Mouse (Mus musculus): ENCODE results near the gene Itgav. TPM values are rescaled to one million over a fixed set of nuclear protein-coding genes. Genes with fewer than 3 reads are reported as not detected.

Gene Itgav
- polyA plus RNA-seq, 1 experiment from 2014 or later = 44.4 TPM

- Histone ChIP-seq H3K4me1 (peaks cover 1% of the 10 kb centered on the region), H3K27ac (no peak overlapping the region), H3K9ac (no peak overlapping the region), H3K27me3 (no peaks in the 10 kb centered on the region), H3K36me3 (replicated peaks) (no peaks in the 10 kb centered on the region), H3K9me3 (no peaks in the 10 kb centered on the region), H3K4me2 (no peak overlapping the region), H3K4me3 (replicated peaks) (no peak overlapping the region)
- 96% methylated on average over 4 of the region's 4 CpGs for WGBS
- ATAC-seq (ENCODE audit: low FRiP score) = no peak
Observed at GRCm38 (mm10) chr2:83718341-83718740, 5.9 kb upstream of the Itgav start.

- H3K9ac ChIP-seq = no peak overlapping the region
- no peaks in the 10 kb centered on the region for H3K9me3 ChIP-seq
- no peak for ATAC-seq (ENCODE audit: low FRiP score)
- no peak overlapping the region for H3K27ac ChIP-seq
- no peaks in the 10 kb centered on the region for H3K36me3 ChIP-seq (replicated peaks)
- H3K27me3 ChIP-seq = no peaks in the 10 kb centered on the region
- H3K4me1 ChIP-seq = peaks cover 17% of the 10 kb centered on the region
- no peak overlapping the region for H3K4me3 ChIP-seq (replicated peaks)
- no peak overlapping the region for H3K4me2 ChIP-seq
- 96% methylated on average over 3 of the region's 3 CpGs for WGBS
Observed at GRCm38 (mm10) chr2:83721635-83722034, 2.6 kb upstream of the Itgav start.

- ATAC-seq (ENCODE audit: low FRiP score) = no peak
- Histone ChIP-seq H3K4me3 (replicated peaks) (no peak overlapping the region), H3K27me3 (no peaks in the 10 kb centered on the region), H3K36me3 (replicated peaks) (no peaks in the 10 kb centered on the region), H3K27ac (no peak overlapping the region), H3K4me1 (peaks cover 17% of the 10 kb centered on the region), H3K4me2 (no peak overlapping the region), H3K9me3 (no peaks in the 10 kb centered on the region), H3K9ac (no peak overlapping the region)
Observed at GRCm38 (mm10) chr2:83722936-83723335, 1.3 kb upstream of the Itgav start.

GRCm38 (mm10) chr2:83723346-83723745, 851 bp upstream of the Itgav start:
- Histone ChIP-seq H3K9me3 (no peaks in the 10 kb centered on the region), H3K4me3 (replicated peaks) (peak overlapping the region; percentile 84), H3K9ac (peak overlapping the region; percentile 86; the same call in 1 of the 2 replicates), H3K4me1 (peaks cover 17% of the 10 kb centered on the region), H3K27me3 (no peaks in the 10 kb centered on the region), H3K36me3 (replicated peaks) (no peaks in the 10 kb centered on the region), H3K27ac (no peak overlapping the region; the same call in 1 of the 2 replicates), H3K4me2 (peak overlapping the region; percentile 78)
- 42% methylated on average over 2 of the region's 2 CpGs for WGBS
- ATAC-seq (ENCODE audit: low FRiP score) = no peak

GRCm38 (mm10) chr2:83724827-83725730, 882 bp downstream of the Itgav start:
- Histone ChIP-seq H3K27me3 (no peaks in the 10 kb centered on the region), H3K27ac (peak overlapping the region; percentile 92), H3K9me3 (no peaks in the 10 kb centered on the region), H3K4me3 (replicated peaks) (peak overlapping the region; percentile 84), H3K4me2 (peak overlapping the region; percentile 78), H3K9ac (peak overlapping the region; percentile 86), H3K36me3 (replicated peaks) (no peaks in the 10 kb centered on the region), H3K4me1 (peaks cover 17% of the 10 kb centered on the region)
- WGBS = 2% methylated on average over 44 of the region's 44 CpGs
- peak; percentile 82 for ATAC-seq (ENCODE audit: low FRiP score)

GRCm38 (mm10) chr2:83725796-83726195, 1.6 kb downstream of the Itgav start:
- no peak for ATAC-seq (ENCODE audit: low FRiP score)
- H3K4me2 ChIP-seq = peak overlapping the region; percentile 78
- H3K4me1 ChIP-seq = peaks cover 17% of the 10 kb centered on the region
- H3K27ac ChIP-seq = no peak overlapping the region
- no peaks in the 10 kb centered on the region for H3K27me3 ChIP-seq
- H3K36me3 ChIP-seq (replicated peaks) = no peaks in the 10 kb centered on the region
- H3K4me3 ChIP-seq (replicated peaks) = peak overlapping the region; percentile 84
- peak overlapping the region; percentile 86; the same call in 1 of the 2 replicates for H3K9ac ChIP-seq
- WGBS = 76% methylated on average over 4 of the region's 4 CpGs
- no peaks in the 10 kb centered on the region for H3K9me3 ChIP-seq

- Histone ChIP-seq H3K9ac (no peak overlapping the region), H3K27me3 (no peaks in the 10 kb centered on the region), H3K27ac (no peak overlapping the region), H3K9me3 (no peaks in the 10 kb centered on the region), H3K4me3 (replicated peaks) (no peak overlapping the region), H3K4me1 (peaks cover 17% of the 10 kb centered on the region), H3K4me2 (no peak overlapping the region), H3K36me3 (replicated peaks) (no peaks in the 10 kb centered on the region)
- 84% methylated on average over 4 of the region's 4 CpGs for WGBS
- no peak for ATAC-seq (ENCODE audit: low FRiP score)
Observed at GRCm38 (mm10) chr2:83728238-83728682, 4.1 kb downstream of the Itgav start.

GRCm38 (mm10) chr2:83729339-83729738, 5.1 kb downstream of the Itgav start:
- Histone ChIP-seq H3K4me3 (replicated peaks) (no peak overlapping the region), H3K36me3 (replicated peaks) (no peaks in the 10 kb centered on the region), H3K27ac (no peak overlapping the region), H3K9me3 (no peaks in the 10 kb centered on the region), H3K4me1 (peaks cover 14% of the 10 kb centered on the region), H3K9ac (no peak overlapping the region), H3K4me2 (no peak overlapping the region), H3K27me3 (no peaks in the 10 kb centered on the region)
- whole genome bisulfite sequencing = 81% methylated on average over 5 of the region's 5 CpGs
- no peak for ATAC-seq (ENCODE audit: low FRiP score)

GRCm38 (mm10) chr2:83732896-83733295, 8.7 kb downstream of the Itgav start:
- Histone ChIP-seq H3K27ac (no peak overlapping the region), H3K9me3 (no peaks in the 10 kb centered on the region), H3K4me3 (replicated peaks) (no peak overlapping the region), H3K4me2 (no peak overlapping the region), H3K9ac (no peak overlapping the region), H3K27me3 (no peaks in the 10 kb centered on the region), H3K4me1 (no peaks in the 10 kb centered on the region), H3K36me3 (replicated peaks) (peaks cover 6% of the 10 kb centered on the region; the same call in 1 of the 2 replicates)
- ATAC-seq (ENCODE audit: low FRiP score) = no peak
- 89% methylated on average over 4 of the region's 4 CpGs for WGBS

GRCm38 (mm10) chr2:83733981-83734393, 9.8 kb downstream of the Itgav start:
- no peak for ATAC-seq (ENCODE audit: low FRiP score)
- 96% methylated on average over 13 of the region's 13 CpGs for WGBS
- no peaks in the 10 kb centered on the region for H3K27me3 ChIP-seq

GRCm38 (mm10) chr2:83735276-83735675, 11.1 kb downstream of the Itgav start:
- no peaks in the 10 kb centered on the region for H3K27me3 ChIP-seq
- H3K4me2 ChIP-seq = no peak overlapping the region
- H3K4me1 ChIP-seq = no peaks in the 10 kb centered on the region
- no peak overlapping the region for H3K9ac ChIP-seq
- WGBS = 93% methylated on average over 5 of the region's 5 CpGs
- H3K9me3 ChIP-seq = no peaks in the 10 kb centered on the region
- no peak overlapping the region for H3K4me3 ChIP-seq (replicated peaks)
- H3K36me3 ChIP-seq (replicated peaks) = peaks cover 9% of the 10 kb centered on the region; the same call in 1 of the 2 replicates
- no peak for ATAC-seq (ENCODE audit: low FRiP score)
- H3K27ac ChIP-seq = no peak overlapping the region

More at GRCm38 (mm10) chr2:83733981-83734393, 9.8 kb downstream of the Itgav start:
- H3K9ac ChIP-seq = no peak overlapping the region
- no peaks in the 10 kb centered on the region for H3K9me3 ChIP-seq
- H3K4me3 ChIP-seq (replicated peaks) = no peak overlapping the region
- H3K27ac ChIP-seq = no peak overlapping the region
- peaks cover 9% of the 10 kb centered on the region; the same call in 1 of the 2 replicates for H3K36me3 ChIP-seq (replicated peaks)
- no peaks in the 10 kb centered on the region for H3K4me1 ChIP-seq
- no peak overlapping the region for H3K4me2 ChIP-seq

GRCm38 (mm10) chr2:83736836-83737235, 12.6 kb downstream of the Itgav start:
- 93% methylated on average over 5 of the region's 5 CpGs for WGBS
- Histone ChIP-seq H3K9ac (no peak overlapping the region), H3K9me3 (no peaks in the 10 kb centered on the region), H3K4me3 (replicated peaks) (no peak overlapping the region), H3K4me2 (no peak overlapping the region), H3K36me3 (replicated peaks) (peaks cover 9% of the 10 kb centered on the region; the same call in 1 of the 2 replicates), H3K27me3 (no peaks in the 10 kb centered on the region), H3K4me1 (no peaks in the 10 kb centered on the region), H3K27ac (no peak overlapping the region)
- ATAC-seq (ENCODE audit: low FRiP score) = no peak
